Mouse (Mus musculus): ENCODE measurements around the gene Lingo1.

DNA sequence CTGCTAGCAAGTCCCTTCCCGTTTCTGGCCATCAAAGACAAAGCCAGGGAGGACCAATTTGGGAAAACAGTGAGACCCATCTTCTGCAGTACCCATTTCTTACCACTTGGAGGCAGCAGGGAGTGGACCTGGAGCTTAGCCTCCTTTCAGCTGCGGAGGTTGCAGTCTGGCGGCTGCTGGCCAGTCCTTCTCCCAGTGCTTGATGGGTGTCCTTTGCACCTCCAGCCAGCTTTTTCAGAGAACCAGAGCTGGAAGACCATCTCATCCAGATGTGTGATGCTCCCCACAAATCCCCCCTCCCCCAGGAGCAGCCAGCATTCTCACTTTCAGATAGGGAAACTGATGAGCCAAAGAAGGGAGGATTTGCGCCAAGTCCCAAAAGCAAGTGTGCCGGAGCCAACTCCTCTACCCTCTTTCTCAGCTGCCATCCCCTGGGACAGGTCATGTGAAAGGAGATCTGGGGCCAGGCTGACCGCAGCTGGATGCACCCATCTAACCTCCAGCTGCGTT lies 47.5 kb upstream of the Lingo1 start:
- TF ChIP-seq POLR2A (IDR thresholded peaks at IDR 0.05; ENCODE audit: extremely low read depth, insufficient read depth, low read length) (no peak), CTCF (IDR thresholded peaks at IDR 0.05; ENCODE audit: low read depth, low read length) (peak; percentile 80)

All from liver, adult 2 months (tissue).